Mouse (Mus musculus): ENCODE results near the gene Rgs8. TPM values are rescaled to one million over a fixed set of nuclear protein-coding genes. Genes with fewer than 3 reads are reported as not detected.

Gene Rgs8
- polyA plus RNA-seq, 1 experiment from 2014 or later, result 0.27 TPM

- H3K27me3 ChIP-seq (ENCODE audit: control insufficient read depth, insufficient read depth, low read length), result peaks cover 19% of the 10 kb centered on the region
- no peak overlapping the region for H3K4me3 ChIP-seq (ENCODE audit: low read depth, low read length)
- WGBS (ENCODE audit: insufficient replicate concordance), result 50% methylated on average over 9 of the region's 9 CpGs
- H3K27ac ChIP-seq (ENCODE audit: low read depth, low read length), result no peak overlapping the region
- H3K36me3 ChIP-seq (ENCODE audit: control insufficient read depth, insufficient read depth, low read length), result no peaks in the 10 kb centered on the region
- H3K9ac ChIP-seq (ENCODE audit: low read depth, low read length), result no peak overlapping the region
- ATAC-seq (replicated peaks; ENCODE audit: insufficient number of reproducible peaks, low FRiP score, low TSS enrichment), result no peak
- H3K9me3 ChIP-seq (replicated peaks; ENCODE audit: control insufficient read depth, low read length), result no peaks in the 10 kb centered on the region
- H3K4me2 ChIP-seq, result no peak overlapping the region
- peaks cover 8% of the 10 kb centered on the region; the same call in 1 of the 2 replicates for H3K4me1 ChIP-seq (ENCODE audit: control insufficient read depth, insufficient read depth, low read length)
These were observed 84.6 kb downstream of the Rgs8 start for GRCm38 (mm10) chr1:153737101-153738085.

GRCm38 (mm10) chr1:153739437-153740015 is 86.7 kb downstream of the Rgs8 start:
- 17% methylated on average over 13 of the region's 13 CpGs for WGBS (ENCODE audit: insufficient replicate concordance)
- no peak for ATAC-seq (replicated peaks; ENCODE audit: insufficient number of reproducible peaks, low FRiP score, low TSS enrichment)
- Histone ChIP-seq H3K4me2 (peak overlapping the region; percentile 71), H3K9ac (ENCODE audit: low read depth, low read length) (no peak overlapping the region), H3K9me3 (replicated peaks; ENCODE audit: control insufficient read depth, low read length) (no peaks in the 10 kb centered on the region), H3K27ac (ENCODE audit: low read depth, low read length) (no peak overlapping the region), H3K36me3 (ENCODE audit: control insufficient read depth, insufficient read depth, low read length) (no peaks in the 10 kb centered on the region), H3K4me1 (ENCODE audit: control insufficient read depth, insufficient read depth, low read length) (peaks cover 8% of the 10 kb centered on the region; the same call in 1 of the 2 replicates), H3K4me3 (ENCODE audit: low read depth, low read length) (peak overlapping the region; percentile 43), H3K27me3 (ENCODE audit: control insufficient read depth, insufficient read depth, low read length) (peaks cover 19% of the 10 kb centered on the region)

GRCm38 (mm10) chr1:153740145-153740544 is 87.3 kb downstream of the Rgs8 start, which contains the start of gene Rgs16:
TSS of gene Rgs16 (plus strand) at chr1:153740349.
- H3K36me3 ChIP-seq (ENCODE audit: control insufficient read depth, insufficient read depth, low read length), result no peaks in the 10 kb centered on the region

GRCm38 (mm10) chr1:153740775-153741400 is 88.1 kb downstream of the Rgs8 start:
- H3K27me3 ChIP-seq (ENCODE audit: control insufficient read depth, insufficient read depth, low read length), result peaks cover 19% of the 10 kb centered on the region
- no peaks in the 10 kb centered on the region for H3K36me3 ChIP-seq (ENCODE audit: control insufficient read depth, insufficient read depth, low read length)
- peaks cover 8% of the 10 kb centered on the region; the same call in 1 of the 2 replicates for H3K4me1 ChIP-seq (ENCODE audit: control insufficient read depth, insufficient read depth, low read length)
- peak overlapping the region; percentile 71 for H3K4me2 ChIP-seq
- H3K4me3 ChIP-seq (ENCODE audit: low read depth, low read length), result peak overlapping the region; percentile 43
- H3K9ac ChIP-seq (ENCODE audit: low read depth, low read length), result peak overlapping the region; percentile 47; the same call in 1 of the 2 replicates
- no peak for ATAC-seq (replicated peaks; ENCODE audit: insufficient number of reproducible peaks, low FRiP score, low TSS enrichment)
- WGBS (ENCODE audit: insufficient replicate concordance), result 34% methylated on average over 12 of the region's 12 CpGs
- H3K9me3 ChIP-seq (replicated peaks; ENCODE audit: control insufficient read depth, low read length), result no peaks in the 10 kb centered on the region
- H3K27ac ChIP-seq (ENCODE audit: low read depth, low read length), result no peak overlapping the region

More at GRCm38 (mm10) chr1:153740145-153740544, 87.3 kb downstream of the Rgs8 start, which contains the start of gene Rgs16:
- Histone ChIP-seq H3K4me1 (ENCODE audit: control insufficient read depth, insufficient read depth, low read length) (peaks cover 8% of the 10 kb centered on the region; the same call in 1 of the 2 replicates), H3K4me3 (ENCODE audit: low read depth, low read length) (peak within 1 kb of the TSS; percentile 43), H3K4me2 (peak within 1 kb of the TSS; percentile 71), H3K9me3 (replicated peaks; ENCODE audit: control insufficient read depth, low read length) (no peaks in the 10 kb centered on the region), H3K27ac (ENCODE audit: low read depth, low read length) (no peak within 1 kb of the TSS), H3K9ac (ENCODE audit: low read depth, low read length) (peak within 1 kb of the TSS; percentile 47), H3K27me3 (ENCODE audit: control insufficient read depth, insufficient read depth, low read length) (peaks cover 19% of the 10 kb centered on the region)
- 2% methylated on average over 27 of the region's 28 CpGs for WGBS (ENCODE audit: insufficient replicate concordance)
- peak; percentile 74 for ATAC-seq (replicated peaks; ENCODE audit: insufficient number of reproducible peaks, low FRiP score, low TSS enrichment)

- Histone ChIP-seq H3K4me2 (peak overlapping the region; percentile 31), H3K4me3 (ENCODE audit: low read depth, low read length) (no peak overlapping the region), H3K27ac (ENCODE audit: low read depth, low read length) (no peak overlapping the region), H3K36me3 (ENCODE audit: control insufficient read depth, insufficient read depth, low read length) (no peaks in the 10 kb centered on the region), H3K9ac (ENCODE audit: low read depth, low read length) (no peak overlapping the region), H3K9me3 (replicated peaks; ENCODE audit: control insufficient read depth, low read length) (no peaks in the 10 kb centered on the region), H3K4me1 (ENCODE audit: control insufficient read depth, insufficient read depth, low read length) (peaks cover 8% of the 10 kb centered on the region; the same call in 1 of the 2 replicates), H3K27me3 (ENCODE audit: control insufficient read depth, insufficient read depth, low read length) (peaks cover 19% of the 10 kb centered on the region)
- ATAC-seq (replicated peaks; ENCODE audit: insufficient number of reproducible peaks, low FRiP score, low TSS enrichment), result no peak
- WGBS (ENCODE audit: insufficient replicate concordance), result 65% methylated on average over 18 of the region's 18 CpGs
These were observed 88.9 kb downstream of the Rgs8 start for GRCm38 (mm10) chr1:153741551-153742316.

GRCm38 (mm10) chr1:153742374-153743155 is 89.7 kb downstream of the Rgs8 start:
- H3K4me2 ChIP-seq, result peak overlapping the region; percentile 31; the same call in 1 of the 2 replicates
- H3K27me3 ChIP-seq (ENCODE audit: control insufficient read depth, insufficient read depth, low read length), result peaks cover 19% of the 10 kb centered on the region
- no peaks in the 10 kb centered on the region for H3K9me3 ChIP-seq (replicated peaks; ENCODE audit: control insufficient read depth, low read length)
- peaks cover 8% of the 10 kb centered on the region; the same call in 1 of the 2 replicates for H3K4me1 ChIP-seq (ENCODE audit: control insufficient read depth, insufficient read depth, low read length)
- ATAC-seq (replicated peaks; ENCODE audit: insufficient number of reproducible peaks, low FRiP score, low TSS enrichment), result no peak
- no peak overlapping the region for H3K27ac ChIP-seq (ENCODE audit: low read depth, low read length)
- no peak overlapping the region for H3K9ac ChIP-seq (ENCODE audit: low read depth, low read length)
- 44% methylated on average over 11 of the region's 11 CpGs for WGBS (ENCODE audit: insufficient replicate concordance)
- no peaks in the 10 kb centered on the region for H3K36me3 ChIP-seq (ENCODE audit: control insufficient read depth, insufficient read depth, low read length)
- H3K4me3 ChIP-seq (ENCODE audit: low read depth, low read length), result no peak overlapping the region

GRCm38 (mm10) chr1:153746119-153746670 is 93.4 kb downstream of the Rgs8 start:
- no peak for ATAC-seq (replicated peaks; ENCODE audit: insufficient number of reproducible peaks, low FRiP score, low TSS enrichment)
- no peak overlapping the region for H3K4me3 ChIP-seq (ENCODE audit: low read depth, low read length)
- H3K4me1 ChIP-seq (ENCODE audit: control insufficient read depth, insufficient read depth, low read length), result peaks cover 13% of the 10 kb centered on the region
- no peaks in the 10 kb centered on the region for H3K36me3 ChIP-seq (ENCODE audit: control insufficient read depth, insufficient read depth, low read length)
- no peak overlapping the region for H3K9ac ChIP-seq (ENCODE audit: low read depth, low read length)
- H3K27ac ChIP-seq (ENCODE audit: low read depth, low read length), result no peak overlapping the region
- H3K4me2 ChIP-seq, result no peak overlapping the region
- H3K27me3 ChIP-seq (ENCODE audit: control insufficient read depth, insufficient read depth, low read length), result peaks cover 2% of the 10 kb centered on the region; the same call in 1 of the 2 replicates
- 79% methylated on average over 14 of the region's 14 CpGs for WGBS (ENCODE audit: insufficient replicate concordance)
- H3K9me3 ChIP-seq (replicated peaks; ENCODE audit: control insufficient read depth, low read length), result no peaks in the 10 kb centered on the region
